Mouse (Mus musculus) cerebellum, adult 2 months (tissue): ENCODE results near the gene Cwc22.

ENCODE experiments used
- CTCF ChIP-seq: fragments of 200-500 bp; IDR thresholded peaks from 2 replicates; pipeline ENCODE4 v1.5.1; 2011; ENCODE audit warnings: low read depth, mild to moderate bottlenecking, control low read depth, low read length, moderate library complexity, borderline replicate concordance; ENCODE audit not compliant: insufficient read depth
- POLR2A ChIP-seq: fragments of 200-500 bp; IDR thresholded peaks from 2 replicates; pipeline ENCODE4 v1.6.1; 2011; ENCODE audit warnings: low read length, control low read depth, borderline replicate concordance; ENCODE audit not compliant: insufficient read depth

DNA sequence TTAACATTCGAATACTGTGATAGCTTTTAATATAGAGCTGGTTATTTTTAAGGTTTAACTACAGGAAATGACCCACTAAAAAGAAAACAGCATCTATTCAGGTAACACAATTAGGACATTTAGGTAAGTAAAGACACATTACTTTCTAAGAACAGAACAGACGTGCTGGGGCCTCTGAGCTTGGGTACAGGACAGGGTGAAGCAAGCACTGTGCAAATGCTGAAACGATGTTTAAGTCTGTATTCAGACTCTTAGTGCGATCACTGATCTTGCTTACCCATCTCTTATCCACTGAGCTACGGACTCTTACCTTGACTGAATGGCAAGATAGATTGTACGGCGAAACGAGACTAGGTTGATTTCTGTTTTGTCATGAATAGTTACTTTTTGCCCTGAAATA lies 31.0 kb downstream of the Cwc22 start:
- TF ChIP-seq POLR2A = no peak
- TF ChIP-seq CTCF = no peak
